Mouse (Mus musculus) E14TG2a.4 (cell line): ENCODE results near the gene Vcl.

ENCODE experiments used
- H3K27me3 ChIP-seq: 2 replicates; pipeline ENCODE4 v1.6.1; 2014; ENCODE audit warnings: low read length, control low read depth; ENCODE audit not compliant: insufficient read depth
- H3K36me3 ChIP-seq: 2 replicates; pipeline ENCODE4 v1.6.1; 2014; ENCODE audit warnings: low read length, control low read depth; ENCODE audit not compliant: insufficient read depth
- H3K4me1 ChIP-seq: replicated peaks from 2 replicates; pipeline ENCODE4 v1.6.1; 2014; ENCODE audit warnings: low read depth, low read length, control low read depth
- H3K4me3 ChIP-seq: replicated peaks from 2 replicates; pipeline ENCODE4 v1.5.1; 2014; ENCODE audit warnings: mild to moderate bottlenecking, low read length
- H3K9me3 ChIP-seq: 2 replicates; pipeline ENCODE4 v1.6.1; 2014; ENCODE audit warnings: low read length, control low read depth
- CTCF ChIP-seq: conservative IDR thresholded peaks from 2 replicates; pipeline ENCODE4 v1.5.1; 2014; ENCODE audit warnings: low read length
- NANOG ChIP-seq: IDR thresholded peaks from 2 replicates; pipeline ENCODE4 v1.6.1; 2014; ENCODE audit warnings: borderline replicate concordance, low read length, mixed read lengths
- POU5F1 ChIP-seq: IDR thresholded peaks from 2 replicates; pipeline ENCODE4 v1.6.1; 2014; ENCODE audit warnings: low read length, borderline replicate concordance

Gene Vcl

GRCm38 (mm10) chr14:21062766-21063513, 133.7 kb downstream of the Vcl start:
- no peaks in the 10 kb centered on the region for H3K9me3 ChIP-seq
- TF ChIP-seq POU5F1, result no peak
- no peak for TF ChIP-seq CTCF
- no peak for TF ChIP-seq NANOG
- peaks cover 7% of the 10 kb centered on the region; the same call in 1 of the 2 replicates for H3K36me3 ChIP-seq
- no peak overlapping the region for H3K4me3 ChIP-seq
- peaks cover 3% of the 10 kb centered on the region; the same call in 1 of the 2 replicates for H3K4me1 ChIP-seq
- no peaks in the 10 kb centered on the region for H3K27me3 ChIP-seq

GRCm38 (mm10) chr14:21064321-21064720, 135.1 kb downstream of the Vcl start:
- TF ChIP-seq POU5F1, result no peak
- no peak for TF ChIP-seq NANOG
- TF ChIP-seq CTCF, result no peak
- H3K9me3 ChIP-seq, result no peaks in the 10 kb centered on the region
- no peak overlapping the region for H3K4me3 ChIP-seq
- no peaks in the 10 kb centered on the region for H3K27me3 ChIP-seq
- peaks cover 2% of the 10 kb centered on the region; the same call in 1 of the 2 replicates for H3K36me3 ChIP-seq
- H3K4me1 ChIP-seq, result peaks cover 3% of the 10 kb centered on the region; the same call in 1 of the 2 replicates

GRCm38 (mm10) chr14:21065490-21066162, 136.4 kb downstream of the Vcl start:
- H3K36me3 ChIP-seq, result no peaks in the 10 kb centered on the region; the same call in 1 of the 2 replicates
- H3K4me1 ChIP-seq, result peaks cover 3% of the 10 kb centered on the region; the same call in 1 of the 2 replicates
- no peak overlapping the region for H3K4me3 ChIP-seq
- TF ChIP-seq POU5F1, result no peak
- no peak for TF ChIP-seq NANOG
- H3K9me3 ChIP-seq, result no peaks in the 10 kb centered on the region
- H3K27me3 ChIP-seq, result no peaks in the 10 kb centered on the region

- Histone ChIP-seq H3K27me3 (peaks cover 3% of the 10 kb centered on the region; the same call in 1 of the 2 replicates), H3K4me3 (no peak overlapping the region), H3K4me1 (peaks cover 13% of the 10 kb centered on the region), H3K9me3 (no peaks in the 10 kb centered on the region), H3K36me3 (no peaks in the 10 kb centered on the region; the same call in 1 of the 2 replicates)
- peak; percentile 62 for TF ChIP-seq CTCF
- no peak for TF ChIP-seq NANOG
- TF ChIP-seq POU5F1, result no peak
Measured at GRCm38 (mm10) chr14:21069594-21069993, 140.4 kb downstream of the Vcl start.

- TF ChIP-seq POU5F1 (no peak), NANOG (no peak), CTCF (no peak)
- peaks cover 7% of the 10 kb centered on the region; the same call in 1 of the 2 replicates for H3K27me3 ChIP-seq
- H3K36me3 ChIP-seq, result no peaks in the 10 kb centered on the region
- no peaks in the 10 kb centered on the region for H3K9me3 ChIP-seq
- H3K4me1 ChIP-seq, result peaks cover 35% of the 10 kb centered on the region
- no peak overlapping the region for H3K4me3 ChIP-seq
Measured at GRCm38 (mm10) chr14:21073981-21074380, 144.8 kb downstream of the Vcl start.

- Histone ChIP-seq H3K4me3 (0 out of 2 replicates have a peak overlapping the region, but pooled peaks have one; percentile 86), H3K27me3 (peaks cover 7% of the 10 kb centered on the region; the same call in 1 of the 2 replicates), H3K36me3 (no peaks in the 10 kb centered on the region), H3K9me3 (no peaks in the 10 kb centered on the region), H3K4me1 (peaks cover 40% of the 10 kb centered on the region)
- no peak for TF ChIP-seq NANOG
- TF ChIP-seq CTCF, result no peak
- no peak for TF ChIP-seq POU5F1
Measured at GRCm38 (mm10) chr14:21074398-21075320, 145.5 kb downstream of the Vcl start.

GRCm38 (mm10) chr14:21075751-21076500, 146.7 kb downstream of the Vcl start:
- Histone ChIP-seq H3K4me1 (peaks cover 40% of the 10 kb centered on the region), H3K27me3 (peaks cover 7% of the 10 kb centered on the region; the same call in 1 of the 2 replicates), H3K9me3 (no peaks in the 10 kb centered on the region), H3K36me3 (no peaks in the 10 kb centered on the region), H3K4me3 (peak overlapping the region; percentile 86)
- no peak for TF ChIP-seq NANOG
- TF ChIP-seq POU5F1, result no peak
- TF ChIP-seq CTCF, result no peak
